Mouse (Mus musculus) monocyte, adult 2 months (primary cell): ENCODE results near the gene Dll3.
"Not testable (repeated sequence)": the region's sequence is repeated elsewhere in the genome, so short reads cannot be mapped to it uniquely, and the experiment has no call there.

Experiments
- DNase-seq, 2 experiments: peaks; one replicate each; pipeline ENCODE4 v3.0.0; 2022; ENCODE audit warnings: low spot score in 2 of 2, low read depth in 1 of 2

Gene Dll3

GRCm38 (mm10) chr7:28262861-28263260, 39.2 kb downstream of the Dll3 start:
- DNase-seq = no peak

GRCm38 (mm10) chr7:28255476-28255875, 46.6 kb downstream of the Dll3 start:
- DNase-seq = no peak

- no peak for DNase-seq
Measured at GRCm38 (mm10) chr7:28254591-28254990, 47.4 kb downstream of the Dll3 start.

GRCm38 (mm10) chr7:28251976-28252375, 50.1 kb downstream of the Dll3 start:
- DNase-seq = no peak

GRCm38 (mm10) chr7:28248957-28249356, 53.1 kb downstream of the Dll3 start:
- no peak for DNase-seq

GRCm38 (mm10) chr7:28243943-28244342, 58.1 kb downstream of the Dll3 start:
- DNase-seq = not testable (repeated sequence)
